Mouse (Mus musculus) CD4-positive helper T cell, adult 2 months (primary cell): Measurements from ENCODE around the gene Klc3.

ENCODE experiments used
- DNase-seq: peaks from one replicate; pipeline ENCODE4 v3.0.0-alpha.2; 2012; ENCODE audit warnings: low read depth, missing footprints, low spot score

Klc3 gene

GRCm38 (mm10) chr7:19360944-19361343 lies 43.0 kb downstream of the Klc3 start:
- DNase-seq, result peak; percentile 78

GRCm38 (mm10) chr7:19359892-19360641 lies 43.8 kb downstream of the Klc3 start:
- DNase-seq, result no peak

GRCm38 (mm10) chr7:19359299-19359891 lies 44.5 kb downstream of the Klc3 start, which contains the start of the genes Cd3eap and Ppp1r13l:
Gene Cd3eap, minus strand, starts transcription at chr7:19359483.
Gene Ppp1r13l, plus strand, starts transcription at chr7:19359749.
- DNase-seq, result peak; percentile 90

- peak; percentile 23 for DNase-seq
Measured at GRCm38 (mm10) chr7:19358634-19359033, 45.3 kb downstream of the Klc3 start.

GRCm38 (mm10) chr7:19357381-19358375 lies 46.2 kb downstream of the Klc3 start:
- DNase-seq, result no peak

GRCm38 (mm10) chr7:19356311-19356710 lies 47.6 kb downstream of the Klc3 start:
- no peak for DNase-seq

- no peak for DNase-seq
Measured at GRCm38 (mm10) chr7:19354991-19355390, 48.9 kb downstream of the Klc3 start.

- no peak for DNase-seq
Measured at GRCm38 (mm10) chr7:19350221-19350620, 53.7 kb downstream of the Klc3 start.

- no peak for DNase-seq
Measured at GRCm38 (mm10) chr7:19349188-19349915, 54.6 kb downstream of the Klc3 start.

- peak; percentile 99 for DNase-seq
Measured at GRCm38 (mm10) chr7:19344938-19345471, 58.9 kb downstream of the Klc3 start.
